Mouse (Mus musculus): ENCODE measurements at regions not wholly inside any gene's neighbourhood (a gene's known extent, or its start where the extent isn't known, plus 50 kb on each side); places are given as distances from the start of the nearest gene placed in this dataset.

- no peak for DNase-seq
These were observed 283.5 kb downstream of the Naf1 start for GRCm38 (mm10) chr8:67143479-67143878.

DNA sequence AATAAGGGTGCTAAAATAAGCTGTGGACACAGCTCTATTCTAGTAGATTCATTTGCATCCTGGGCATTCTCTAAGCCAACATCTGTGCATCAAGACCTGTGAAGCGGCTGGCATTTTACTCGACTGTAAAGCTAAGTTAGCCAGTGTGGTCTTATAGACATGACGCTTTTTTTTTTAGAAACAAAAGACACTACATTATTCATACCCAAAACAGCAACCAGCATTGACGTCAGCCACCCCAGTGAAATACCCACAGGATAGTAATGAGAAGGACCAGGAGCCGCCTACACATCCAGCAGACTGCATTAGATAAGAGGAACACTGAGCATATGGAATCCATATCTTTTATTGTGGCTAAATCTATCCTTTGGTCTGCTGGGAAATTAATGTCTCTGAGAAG lies 321.7 kb downstream of the Naf1 start:
- no peak for DNase-seq

DNA sequence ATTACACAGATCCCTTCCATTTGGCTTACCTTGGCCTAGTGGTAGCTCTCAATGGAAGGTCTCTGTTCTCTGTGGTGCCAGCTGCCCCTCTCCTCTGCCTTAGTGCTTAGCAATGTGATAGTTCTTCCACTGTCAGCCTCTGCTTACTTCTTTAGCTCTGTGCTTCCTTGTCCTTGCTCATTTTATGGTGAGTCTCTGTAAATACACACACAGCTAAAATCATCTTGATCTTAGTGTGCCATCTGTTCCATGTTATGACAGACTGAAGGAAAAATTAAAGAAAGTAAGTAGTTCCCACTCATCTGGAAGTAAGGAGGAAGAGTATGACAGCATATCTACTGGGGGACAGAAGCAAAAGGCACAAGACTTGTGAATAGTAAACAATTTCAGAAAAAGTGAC lies 324.4 kb upstream of the Nat3 start:
- DNase-seq: no peak

- DNase-seq: no peak
These were observed 317.6 kb upstream of the Nat3 start for GRCm38 (mm10) chr8:67206064-67206463.

DNA sequence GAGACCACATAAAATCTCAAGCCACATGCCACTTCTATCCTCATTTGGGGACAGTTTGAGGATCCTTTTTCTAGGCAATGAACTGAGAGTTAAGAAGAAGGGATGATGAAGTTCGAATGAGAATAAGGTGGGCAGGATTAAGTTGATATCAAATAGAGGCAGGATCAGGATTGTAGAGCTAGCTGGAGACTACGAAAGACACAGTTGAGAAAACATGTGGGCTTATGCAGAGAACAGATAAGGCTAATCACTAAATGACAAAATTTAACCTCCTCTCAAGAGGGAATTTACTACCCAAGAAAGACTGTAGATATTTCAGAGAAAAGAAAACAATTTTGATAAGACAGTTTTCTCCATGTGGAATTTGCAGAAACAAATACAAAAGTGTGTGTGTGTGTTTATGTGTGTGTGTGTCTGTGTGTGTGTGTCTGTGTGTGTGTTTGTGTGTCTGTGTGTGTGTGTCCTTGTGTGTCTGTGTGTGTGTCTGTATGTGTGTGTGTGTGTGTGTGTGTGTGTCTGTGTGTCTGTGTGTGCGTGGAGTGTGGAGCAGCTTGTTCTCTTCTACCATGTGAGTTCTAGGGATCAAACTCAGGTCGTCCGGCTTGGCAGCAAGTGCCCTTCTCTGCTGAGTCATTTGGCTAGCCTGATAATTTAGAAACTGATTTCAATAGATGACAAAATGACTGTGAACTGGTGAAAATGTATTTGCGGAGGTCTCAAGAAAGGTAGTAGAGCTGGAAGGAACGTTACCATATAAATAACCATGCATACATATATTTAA lies 291.5 kb upstream of the Nat3 start:
- no peak for DNase-seq

- DNase-seq: no peak
These were observed 284.7 kb upstream of the Nat3 start for GRCm38 (mm10) chr8:67238934-67239333.

- no peak for DNase-seq
These were observed 244.9 kb upstream of the Nat3 start for GRCm38 (mm10) chr8:67278759-67279158.

GRCm38 (mm10) chr8:67279449-67279848 lies 244.2 kb upstream of the Nat3 start:
- no peak for DNase-seq

GRCm38 (mm10) chr8:67310494-67310893 lies 213.2 kb upstream of the Nat3 start:
- DNase-seq: no peak

DNA sequence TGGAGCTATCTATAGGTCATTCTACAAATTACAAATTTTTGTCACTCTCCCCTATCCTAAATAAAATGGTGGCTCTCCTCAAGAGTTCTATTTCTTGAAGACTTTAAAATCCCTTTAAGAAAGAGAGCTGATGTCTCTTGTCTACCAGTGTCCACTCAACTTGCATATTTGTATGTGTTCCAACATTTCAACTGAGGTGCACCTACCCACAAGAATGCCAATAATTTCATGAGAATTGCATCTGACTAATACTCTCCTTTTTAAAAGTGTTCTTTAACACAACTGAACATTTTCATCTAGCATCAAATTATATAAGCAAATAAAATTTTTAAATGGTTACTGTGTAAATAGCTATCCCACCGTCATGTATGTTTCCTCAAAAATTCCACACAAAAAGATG lies 206.3 kb upstream of the Nat3 start:
- no peak for DNase-seq

DNA sequence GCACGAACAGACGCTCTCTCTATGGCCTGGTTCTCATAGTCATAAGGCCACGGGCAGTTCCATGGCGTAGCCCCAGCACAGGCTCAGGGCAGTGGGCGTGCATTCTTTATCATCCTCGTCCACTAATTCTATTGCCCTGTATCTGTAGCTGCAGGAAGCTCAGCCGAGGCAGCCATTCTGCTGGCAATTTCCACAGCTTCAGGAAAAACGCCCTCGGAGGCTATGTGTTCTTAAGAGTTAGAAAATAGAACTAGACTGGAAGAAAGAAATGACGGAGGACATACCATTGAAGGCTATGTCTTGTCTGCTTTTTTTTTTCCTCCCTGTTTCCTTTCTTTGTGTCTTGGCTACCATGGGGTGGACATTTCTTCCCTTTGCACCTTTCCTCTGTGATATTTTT lies 205.0 kb upstream of the Nat3 start:
- DNase-seq: no peak

DNA sequence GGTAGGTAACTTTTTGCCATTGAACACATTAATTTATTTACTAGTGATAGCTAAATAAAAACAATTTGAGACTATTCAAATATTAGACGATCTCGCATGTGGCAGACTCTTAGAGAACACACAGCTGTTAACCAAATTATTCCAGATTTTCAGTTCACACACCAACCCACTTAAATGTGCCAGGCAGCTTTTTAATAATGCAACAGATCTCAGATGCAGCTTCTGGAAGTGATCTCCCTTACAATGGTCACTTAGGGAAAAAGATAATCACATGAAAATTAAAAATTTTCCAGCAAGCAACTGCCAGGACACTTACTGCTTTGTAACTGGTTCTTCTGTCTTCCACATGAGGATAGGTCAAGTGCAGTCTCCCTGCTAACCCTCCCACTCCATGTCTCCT lies 203.1 kb upstream of the Nat3 start:
- DNase-seq: no peak

- DNase-seq: no peak
These were observed 195.2 kb upstream of the Nat3 start for GRCm38 (mm10) chr8:67328439-67328838.

GRCm38 (mm10) chr8:67377061-67377460 lies 146.6 kb upstream of the Nat3 start:
- DNase-seq: no peak

GRCm38 (mm10) chr8:67405947-67406346 lies 117.7 kb upstream of the Nat3 start:
- peak; percentile 23 for DNase-seq

- no peak for DNase-seq
These were observed 108.8 kb upstream of the Nat3 start for GRCm38 (mm10) chr8:67414826-67415225.

GRCm38 (mm10) chr8:67422521-67422920 lies 101.1 kb upstream of the Nat3 start:
- DNase-seq: no peak
